Mouse (Mus musculus) myocyte (in vitro differentiated cells): ENCODE measurements around the gene Grin3b.

Experiments
- MYOD1 ChIP-seq, 3 experiments: IDR thresholded peaks; one replicate each; pipeline ENCODE4 v1.6.1; 2011; ENCODE audit warnings: control low read depth in 2 of 3, low read depth in 2 of 3, mild to moderate bottlenecking in 2 of 3, moderate library complexity in 1 of 3; ENCODE audit not compliant: insufficient read length in 2 of 3, control insufficient read depth in 1 of 3
- POLR2A ChIP-seq: IDR thresholded peaks from one replicate; pipeline ENCODE4 v1.6.1; 2011; ENCODE audit warnings: low read depth, mild to moderate bottlenecking, control low read depth, moderate library complexity; ENCODE audit not compliant: insufficient read length
- TCF12 ChIP-seq: IDR thresholded peaks from one replicate; pipeline ENCODE4 v1.6.1; 2011; ENCODE audit warnings: mild to moderate bottlenecking, control low read depth; ENCODE audit not compliant: poor library complexity, insufficient read depth, severe bottlenecking

DNA sequence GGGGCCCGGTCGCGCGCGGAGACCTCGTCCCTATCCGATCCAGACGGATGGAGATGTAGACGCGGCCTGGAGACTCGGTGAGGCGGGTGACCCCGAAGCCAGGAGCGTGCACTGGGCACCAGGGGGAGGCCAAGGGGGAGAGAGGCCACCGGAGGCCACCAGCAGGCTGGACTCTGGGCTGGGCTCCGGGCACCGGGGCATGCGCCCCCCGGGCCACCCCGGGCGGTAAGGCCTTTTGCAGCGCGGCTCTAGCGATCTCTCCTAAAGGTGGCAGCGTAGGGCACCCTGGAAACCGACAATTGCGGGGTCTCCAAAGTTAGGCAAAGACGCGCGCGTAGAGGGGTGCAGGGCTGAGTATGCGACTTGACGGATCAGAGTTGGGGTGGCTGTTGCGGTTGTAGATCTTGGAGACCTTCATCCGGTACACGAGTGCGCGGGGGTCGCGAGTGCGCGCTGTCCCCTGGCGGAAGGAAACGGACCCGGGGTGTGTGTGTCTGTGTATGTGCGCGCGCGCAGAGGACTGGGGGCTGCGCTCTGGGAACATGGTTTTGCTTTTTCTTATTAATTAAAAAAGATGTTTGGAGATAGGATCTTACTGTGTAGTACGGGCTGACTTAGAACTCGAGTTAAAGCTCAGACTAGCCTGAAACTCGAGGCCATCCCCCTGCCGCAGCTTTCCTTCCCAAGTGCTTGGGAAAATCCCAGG, 43.0 kb upstream of the Grin3b start:
- no peak for TF ChIP-seq POLR2A
- peak in 1 of 3 experiments; percentile 9 for TF ChIP-seq MYOD1 (IDR thresholded peaks at IDR 0.05; ENCODE audit: control insufficient read depth in 1 of 3, insufficient read length in 2 of 3, low read depth in 2 of 3)
- no peak for TF ChIP-seq TCF12
